Mouse (Mus musculus): ENCODE measurements around the gene Prim2. TPM values are rescaled to one million over a fixed set of nuclear protein-coding genes. Genes with fewer than 3 reads are reported as not detected.

The Prim2 gene
- total RNA-seq, 2 experiments from 2014 or later, result 7.5 to 7.8 TPM

- no peak for TF ChIP-seq CTCF (IDR thresholded peaks at IDR 0.05)
- no peak for DNase-seq (ENCODE audit: extremely low spot score in 1 of 2, low spot score in 2 of 2)
- Histone ChIP-seq H3K27ac (no peak overlapping the region), H3K4me3 (no peak overlapping the region)
- intact Hi-C loops (cut with DNase I), result no loop called here
Observed at GRCm38 (mm10) chr1:33453299-33453698, 216.3 kb downstream of the Prim2 start.

GRCm38 (mm10) chr1:33447179-33447578 is 222.4 kb downstream of the Prim2 start:
- DNase-seq (ENCODE audit: extremely low spot score in 1 of 2, low spot score in 2 of 2), result no peak
- intact Hi-C loops (cut with DNase I), result no loop called here
- no peak overlapping the region for H3K27ac ChIP-seq
- no peak overlapping the region for H3K4me3 ChIP-seq
- TF ChIP-seq CTCF (IDR thresholded peaks at IDR 0.05), result no peak

GRCm38 (mm10) chr1:33436167-33436566 is 233.4 kb downstream of the Prim2 start:
- H3K4me3 ChIP-seq, result no peak overlapping the region
- no peak overlapping the region for H3K27ac ChIP-seq
- no peak for TF ChIP-seq CTCF (IDR thresholded peaks at IDR 0.05)
- intact Hi-C loops (cut with DNase I), result no loop called here
- DNase-seq (ENCODE audit: extremely low spot score in 1 of 2, low spot score in 2 of 2), result no peak

Other genes with a start within 250 kb of the Prim2 start
- 10 to 100 TPM; 29.7 to 31.0 TPM for gene Rab23, start 50.1 kb upstream of the Prim2 start, total RNA-seq (2021)
- 10 to 100 TPM; 11.6 to 12.9 TPM for gene Bag2, start 88.0 kb upstream of the Prim2 start, total RNA-seq (2021)
- 10 to 100 TPM; 59.9 to 64.7 TPM for gene Zfp451, start 144.8 kb upstream of the Prim2 start, total RNA-seq (2021)
- gene Bend6, start 238.0 kb upstream of the Prim2 start, total RNA-seq (2021), result 100 to 1,000 TPM; 135 to 139 TPM
- gene Dst, start 238.4 kb upstream of the Prim2 start, total RNA-seq (2021), result 100 to 1,000 TPM; 264 to 266 TPM